Mouse (Mus musculus) adrenal gland, adult (tissue): ENCODE data around the gene Rpf2.

Experiments
- DNase-seq, 2 experiments: peaks; one replicate each; pipeline ENCODE4 v3.0.0; 2022 to 2023; ENCODE audit warnings: low spot score in 1 of 2; ENCODE audit not compliant: inconsistent age in 2 of 2

The Rpf2 gene

DNA sequence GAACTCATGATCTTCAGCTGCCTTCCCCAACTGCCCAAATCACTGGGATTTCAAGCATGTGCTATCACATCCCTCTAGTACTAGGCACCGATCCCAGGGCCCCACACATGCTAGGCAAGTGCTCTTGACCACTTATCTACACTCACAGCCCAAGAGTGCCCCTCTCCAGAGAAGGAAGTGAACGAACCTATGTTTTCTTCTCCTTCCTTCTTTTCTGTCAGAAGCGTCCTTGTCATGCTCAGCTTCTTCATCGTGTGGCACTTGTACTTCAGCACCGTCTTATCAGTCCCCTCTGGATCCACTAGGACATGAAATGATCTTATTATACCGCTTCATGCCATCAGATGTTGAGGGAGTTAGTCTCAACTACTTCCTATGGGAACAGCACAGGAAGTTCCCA lies 4.1 kb upstream of the Rpf2 start:
- DNase-seq: no peak

- peak in 1 of 2 experiments; percentile 37 for DNase-seq
Measured at GRCm38 (mm10) chr10:40249625-40250024, 2.8 kb upstream of the Rpf2 start.

- no peak for DNase-seq
Measured at GRCm38 (mm10) chr10:40247166-40247716, 405 bp upstream of the Rpf2 start.

DNA sequence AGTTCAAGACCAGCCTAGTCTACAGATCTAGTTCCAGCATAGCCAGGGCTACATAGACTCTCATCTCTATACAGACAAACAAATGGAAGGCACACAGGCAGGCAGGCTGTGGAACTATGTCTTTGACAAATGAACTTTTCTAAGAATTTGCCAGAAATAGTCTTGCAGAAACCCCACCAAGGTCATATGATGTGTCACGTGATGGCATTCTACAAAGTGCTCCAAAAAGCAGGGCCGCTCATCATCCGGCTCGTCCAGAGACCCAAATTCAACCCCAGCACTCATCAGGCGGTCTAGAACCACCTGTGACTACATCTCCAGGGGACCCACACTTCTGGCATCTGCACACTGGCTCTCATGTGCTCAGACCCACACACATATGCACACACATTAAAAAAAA lies 9.0 kb downstream of the Rpf2 start:
- DNase-seq: peak in 1 of 2 experiments; percentile 80

DNA sequence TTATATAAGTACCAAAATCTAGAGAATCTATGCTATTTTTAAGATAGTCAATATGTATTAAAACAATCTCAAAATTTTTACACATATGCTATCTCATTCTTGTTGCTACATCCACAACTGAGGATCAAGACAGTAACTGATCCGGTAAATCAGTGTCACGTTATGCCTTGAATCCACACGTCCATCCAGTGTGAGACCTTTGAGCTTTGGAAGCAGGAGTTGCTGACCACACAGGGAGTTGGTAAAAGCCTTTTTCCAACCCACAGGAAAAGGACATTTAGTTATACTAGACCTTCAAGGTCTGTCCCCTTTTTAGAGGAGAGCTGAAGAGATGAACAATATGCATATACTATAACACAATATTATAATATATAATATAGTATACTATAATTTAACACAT lies 13.6 kb downstream of the Rpf2 start:
- no peak for DNase-seq

- DNase-seq: no peak
Measured at GRCm38 (mm10) chr10:40232442-40232841, 14.4 kb downstream of the Rpf2 start.

- no peak for DNase-seq
Measured at GRCm38 (mm10) chr10:40229725-40230124, 17.1 kb downstream of the Rpf2 start.

DNA sequence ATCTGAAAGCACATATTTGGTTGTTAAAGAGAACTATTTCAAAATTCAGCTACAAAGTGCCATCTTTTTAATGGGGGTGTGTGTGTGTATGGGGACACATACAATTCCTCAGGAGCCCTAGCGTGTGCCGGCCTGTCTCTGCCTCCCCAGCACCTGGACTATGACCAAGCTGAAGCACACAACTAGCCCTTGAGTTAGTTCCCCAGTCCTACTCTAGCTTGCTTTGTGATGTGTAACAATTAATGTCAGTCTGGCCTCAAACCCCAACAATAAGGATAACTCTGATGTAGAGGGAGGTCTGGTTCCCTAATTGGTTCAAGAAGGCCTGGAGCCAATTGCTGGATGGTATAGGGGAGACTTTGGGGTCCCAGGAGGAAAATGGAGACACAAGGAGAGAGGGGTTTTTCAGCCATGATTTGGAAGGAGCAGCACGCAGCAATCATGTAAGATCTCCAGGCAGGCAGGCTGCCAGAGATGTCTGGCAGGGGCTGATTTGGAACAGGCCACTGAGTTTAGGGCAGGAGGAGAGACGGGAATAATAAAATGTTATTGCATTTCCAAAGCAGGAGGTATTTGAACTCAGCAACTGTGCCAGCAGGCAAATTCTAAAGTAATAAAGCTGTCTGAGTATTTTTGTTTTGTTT lies 19.1 kb downstream of the Rpf2 start:
- no peak for DNase-seq

GRCm38 (mm10) chr10:40218874-40219273 lies 28.0 kb downstream of the Rpf2 start:
- no peak for DNase-seq

DNA sequence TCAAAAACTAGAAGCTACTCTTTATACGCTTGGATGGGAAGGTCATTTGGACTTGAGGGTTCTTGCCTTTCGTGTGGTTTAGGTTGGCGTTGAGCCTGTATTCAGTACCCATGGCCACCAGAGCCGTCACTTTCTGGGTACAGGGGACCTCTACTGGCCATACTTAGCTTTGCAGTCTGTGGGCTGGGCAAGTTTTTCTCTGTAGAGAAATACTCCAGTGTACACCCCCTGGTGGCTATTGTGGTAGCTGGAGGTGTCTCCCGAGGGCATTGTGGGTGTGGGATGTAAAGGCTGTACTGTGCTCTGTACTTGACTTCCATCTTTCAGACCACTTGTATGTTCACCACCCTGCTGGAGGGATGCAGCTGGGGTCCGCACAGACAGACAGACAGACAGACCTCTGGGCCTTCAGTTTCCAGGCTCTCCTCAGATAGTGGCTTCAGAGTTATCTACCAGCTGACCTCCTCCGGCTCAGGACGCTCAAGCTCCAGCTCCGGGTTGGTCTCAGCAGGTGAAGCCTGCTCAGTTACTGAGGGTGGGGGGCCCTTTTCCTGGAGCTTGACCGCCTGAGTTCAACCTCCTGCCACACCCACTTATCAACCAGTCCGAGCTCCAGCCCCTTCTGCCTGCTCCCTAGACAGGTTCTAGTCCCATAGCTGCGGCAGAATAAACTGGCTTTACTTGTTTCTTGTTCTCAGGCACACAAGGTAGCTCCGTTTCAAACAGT lies 34.2 kb downstream of the Rpf2 start:
- DNase-seq: peak; percentile 92 to 98

- DNase-seq: no peak
Measured at GRCm38 (mm10) chr10:40195001-40195400, 51.8 kb downstream of the Rpf2 start.

- DNase-seq: no peak
Measured at GRCm38 (mm10) chr10:40192010-40192935, 54.6 kb downstream of the Rpf2 start.

DNA sequence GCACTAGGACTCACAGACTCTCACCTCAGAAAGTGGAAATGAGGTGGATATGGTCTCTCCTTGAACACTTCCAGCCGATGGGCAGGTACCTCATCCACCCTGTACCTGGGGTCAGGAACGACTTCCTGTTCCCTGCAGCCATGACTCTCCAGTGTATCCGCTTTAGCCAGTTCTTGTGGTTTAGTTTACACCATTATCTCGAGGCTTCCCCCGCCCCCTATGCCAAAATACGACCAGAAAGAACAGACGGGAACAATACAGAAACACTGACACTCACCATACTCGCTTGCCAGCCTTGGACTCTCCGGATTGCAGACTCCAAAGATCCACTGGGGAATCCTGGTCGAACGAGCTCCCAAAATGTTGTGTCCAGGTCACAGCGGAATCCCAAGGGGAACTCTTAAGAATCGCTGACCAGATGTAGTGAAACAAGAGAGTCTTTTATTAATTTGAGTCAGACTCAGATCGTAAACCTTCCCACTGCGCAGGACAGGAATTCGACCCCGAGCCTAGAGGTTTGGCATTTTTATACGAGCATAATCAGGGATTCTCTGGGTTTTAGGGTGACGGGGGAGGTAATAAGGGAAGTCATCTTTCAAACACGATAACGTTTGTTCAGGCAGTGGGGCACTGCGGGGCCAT lies 55.4 kb downstream of the Rpf2 start:
- no peak for DNase-seq

- no peak for DNase-seq
Measured at GRCm38 (mm10) chr10:40190871-40191270, 56.0 kb downstream of the Rpf2 start.

GRCm38 (mm10) chr10:40189689-40190088 lies 57.1 kb downstream of the Rpf2 start:
- no peak for DNase-seq

DNA sequence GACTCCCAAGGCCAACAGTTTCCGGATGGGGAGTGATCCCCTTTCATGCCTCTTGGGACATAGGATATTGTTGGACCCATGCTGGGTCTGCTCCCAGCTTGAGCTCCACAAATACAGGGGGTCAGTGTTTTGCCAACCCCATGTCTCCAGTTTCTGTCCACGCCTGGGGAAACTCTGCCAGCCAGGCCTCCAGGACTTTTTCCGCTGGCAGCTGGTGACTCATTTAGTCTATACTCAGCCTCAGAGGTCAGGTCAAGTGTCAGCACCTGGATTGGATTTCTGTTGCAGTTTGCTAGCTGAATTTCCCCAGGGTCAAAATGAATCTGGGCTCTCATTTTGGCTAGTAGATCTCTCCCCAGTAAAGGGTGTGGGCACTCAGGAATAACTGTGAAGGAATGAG lies 58.0 kb downstream of the Rpf2 start:
- DNase-seq: no peak

DNA sequence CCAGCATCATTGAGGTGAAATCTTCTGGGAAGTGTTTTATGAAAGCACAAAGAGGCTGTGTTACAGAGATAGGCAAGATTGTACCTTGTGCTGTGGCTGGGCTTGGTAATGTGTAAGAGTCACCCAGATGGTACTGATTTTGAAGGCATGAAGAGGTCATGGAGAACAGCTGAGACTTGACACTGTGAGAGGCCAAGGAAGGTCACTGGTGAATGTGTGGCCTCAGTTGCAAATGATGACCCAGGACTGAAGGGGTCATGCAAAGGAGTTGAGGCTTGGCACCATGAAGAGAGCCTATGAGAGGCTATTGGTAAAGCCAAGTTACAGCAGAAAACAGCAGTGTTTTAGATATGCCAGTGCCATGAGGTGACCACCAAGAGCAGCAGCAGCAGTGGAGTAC lies 60.9 kb downstream of the Rpf2 start:
- DNase-seq: no peak

- DNase-seq: no peak
Measured at GRCm38 (mm10) chr10:40180011-40180410, 66.8 kb downstream of the Rpf2 start.

DNA sequence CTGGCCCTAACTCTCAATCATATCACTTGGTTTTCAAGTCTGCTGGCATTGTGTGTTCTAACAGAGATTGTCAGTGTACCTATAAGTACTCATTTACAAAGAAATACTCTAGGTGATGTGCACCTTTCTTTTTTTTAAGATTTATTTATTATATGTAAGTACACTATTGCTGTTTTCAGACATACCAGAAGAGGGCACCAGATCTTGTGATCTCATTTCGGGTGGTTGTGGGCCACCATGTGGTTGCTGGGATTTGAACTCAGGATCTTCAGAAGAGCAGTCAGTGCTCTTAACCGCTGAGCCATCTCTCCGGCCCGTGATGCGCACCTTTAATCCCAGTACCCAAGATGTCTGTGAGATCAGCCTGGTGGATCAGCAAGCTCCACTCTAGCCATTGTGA lies 67.7 kb downstream of the Rpf2 start:
- DNase-seq: no peak

GRCm38 (mm10) chr10:40177323-40177962 lies 69.4 kb downstream of the Rpf2 start:
- DNase-seq: peak; percentile 71 to 87
